Mouse (Mus musculus): ENCODE data around the gene Gm20388.

- TF ChIP-seq CTCF (conservative IDR thresholded peaks at IDR 0.05; ENCODE audit: insufficient read depth, insufficient read length, low read depth, low read length) (no peak), POLR2A (IDR thresholded peaks at IDR 0.05; ENCODE audit: low read depth, low read length) (no peak)
These were observed 1450.5 kb downstream of the Gm20388 start for GRCm38 (mm10) chr8:121361166-121361565.

Measured in kidney, adult 2 months (tissue).